Mouse (Mus musculus) cerebellum, adult 2 months (tissue): Measurements from ENCODE around the gene Gm20422.

ENCODE experiments used
- CTCF ChIP-seq: fragments of 200-500 bp; IDR thresholded peaks from 2 replicates; pipeline ENCODE4 v1.5.1; 2011; ENCODE audit warnings: low read depth, mild to moderate bottlenecking, control low read depth, low read length, moderate library complexity, borderline replicate concordance; ENCODE audit not compliant: insufficient read depth
- POLR2A ChIP-seq: fragments of 200-500 bp; IDR thresholded peaks from 2 replicates; pipeline ENCODE4 v1.6.1; 2011; ENCODE audit warnings: low read length, control low read depth, borderline replicate concordance; ENCODE audit not compliant: insufficient read depth

GRCm38 (mm10) chr8:69822386-69823191, 47.9 kb upstream of the Gm20422 start, which contains the start of gene Lpar2:
- TF ChIP-seq CTCF (no peak), POLR2A (no peak)
